Mouse (Mus musculus): ENCODE results near the gene Gm45785. TPM values are rescaled to one million over a fixed set of nuclear protein-coding genes. Genes with fewer than 3 reads are reported as not detected.

Gene Gm45785
- total RNA-seq, 2 experiments from 2014 or later: not detected

Other genes with a start within 250 kb of the Gm45785 start
- gene Olfr61, start 227.4 kb downstream of the Gm45785 start, total RNA-seq (2021): not detected
- gene Olfr53, start 209.9 kb downstream of the Gm45785 start, total RNA-seq (2021): not detected
- under 1 TPM in 1 of 2 experiments, not detected in 1; 0.02 TPM for gene Olfr539, start 196.4 kb downstream of the Gm45785 start, total RNA-seq (2021)
- gene Olfr45, start 174.4 kb downstream of the Gm45785 start, total RNA-seq (2021): not detected
- not detected for gene Olfr541, start 159.1 kb downstream of the Gm45785 start, total RNA-seq (2021)
- 1 to 10 TPM in 1 of 2 experiments, under 1 TPM in 1; 0.54 to 3.6 TPM for gene Cyp2e1, start 92.6 kb downstream of the Gm45785 start, total RNA-seq (2021)
- not detected for gene Syce1, start 68.5 kb downstream of the Gm45785 start, total RNA-seq (2021)
- under 1 TPM in 1 of 2 experiments, not detected in 1; 0.07 TPM for gene Zfp941, start 34.2 kb downstream of the Gm45785 start, total RNA-seq (2021)
- under 1 TPM in 1 of 2 experiments, not detected in 1; 0.44 TPM for gene Urah, start 21.3 kb downstream of the Gm45785 start, total RNA-seq (2021)
- gene Scgb1c1, start 10.8 kb downstream of the Gm45785 start, total RNA-seq (2021): not detected
- not detected for gene Odf3, start 8.5 kb downstream of the Gm45785 start, total RNA-seq (2021)
- gene Ric8a, start 626 bp upstream of the Gm45785 start, total RNA-seq (2021): 10 to 100 TPM; 35.4 to 40.9 TPM
- 10 to 100 TPM; 23.7 to 24.5 TPM for gene Bet1l, start 1.2 kb upstream of the Gm45785 start, total RNA-seq (2021)
- 100 to 1,000 TPM; 120 to 129 TPM for gene Psmd13, start 25.6 kb upstream of the Gm45785 start, total RNA-seq (2021)
- gene Sirt3, start 26.0 kb upstream of the Gm45785 start, total RNA-seq (2021): 10 to 100 TPM; 16.4 to 18.9 TPM
- 100 to 1,000 TPM; 754 to 792 TPM for gene Cox8b, start 44.1 kb upstream of the Gm45785 start, total RNA-seq (2021)
- under 1 TPM in 1 of 2 experiments, not detected in 1; 0.08 TPM for gene Nlrp6, start 64.6 kb upstream of the Gm45785 start, total RNA-seq (2021)
- 10 to 100 TPM; 15.8 to 16.6 TPM for gene Pgghg, start 85.1 kb upstream of the Gm45785 start, total RNA-seq (2021)
- gene Ifitm5, start 94.0 kb upstream of the Gm45785 start, total RNA-seq (2021): 1 to 10 TPM; 2.0 to 2.4 TPM
- not detected for gene Gm45717, start 99.6 kb upstream of the Gm45785 start, total RNA-seq (2021)
- gene Ifitm2, start 99.7 kb upstream of the Gm45785 start, total RNA-seq (2021): 100 to 1,000 TPM; 238 to 274 TPM
- gene Ifitm1, start 110.9 kb upstream of the Gm45785 start, total RNA-seq (2021): 1 to 10 TPM; 4.9 to 8.2 TPM
- 10 to 100 TPM; 75.0 to 79.2 TPM for gene Ifitm3, start 154.4 kb upstream of the Gm45785 start, total RNA-seq (2021)
- 1 to 10 TPM in 1 of 2 experiments, not detected in 1; 1.2 TPM for gene Ifitm6, start 161.6 kb upstream of the Gm45785 start, total RNA-seq (2021)
- not detected for gene Gm17387, start 172.8 kb upstream of the Gm45785 start, total RNA-seq (2021)
- under 1 TPM; 0.22 to 0.62 TPM for gene B4galnt4, start 204.8 kb upstream of the Gm45785 start, total RNA-seq (2021)
- gene Pkp3, start 221.9 kb upstream of the Gm45785 start, total RNA-seq (2021): under 1 TPM; 0.25 to 0.54 TPM
- 1 to 10 TPM; 2.9 to 3.7 TPM for gene Sigirr, start 244.2 kb upstream of the Gm45785 start, total RNA-seq (2021)

All from gastrocnemius, postnatal 4 days (tissue).